Mouse (Mus musculus): ENCODE results near the gene Tlr11.

Tlr11 gene

DNA sequence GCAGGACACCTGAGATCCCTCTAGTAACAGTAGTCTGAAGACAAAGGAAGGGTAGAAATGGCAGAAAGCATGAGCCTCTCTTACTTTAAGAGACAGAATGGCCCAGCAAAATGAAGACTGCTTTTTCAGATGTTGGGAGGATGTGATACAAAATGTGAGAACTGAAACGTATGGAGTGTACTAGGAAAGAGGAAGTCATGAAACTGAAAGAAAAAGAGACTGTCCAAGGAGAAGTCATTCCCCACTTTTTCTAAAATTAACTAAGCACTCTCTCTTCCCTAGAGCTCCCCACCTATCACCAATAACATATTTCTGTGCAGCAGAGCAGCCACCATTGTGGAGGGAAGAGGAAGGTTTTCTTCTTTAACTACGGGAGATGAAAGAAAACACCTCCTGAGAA is at the start of gene Tlr11:
TSS of gene Tlr11 (plus strand) at position 322 of the 400 bp plus-strand sequence.
- no peak for DNase-seq

- DNase-seq = no peak
Observed at GRCm38 (mm10) chr14:50326661-50327060, 31.1 kb upstream of the Tlr11 start, which contains the start of gene Olfr734. Gene Olfr734 (minus strand): TSS chr14:50326761.

- DNase-seq = no peak
Observed at GRCm38 (mm10) chr14:50348796-50349195, 8.9 kb upstream of the Tlr11 start, which contains the start of gene Olfr735. Gene Olfr735 (minus strand): TSS chr14:50348872.

DNA sequence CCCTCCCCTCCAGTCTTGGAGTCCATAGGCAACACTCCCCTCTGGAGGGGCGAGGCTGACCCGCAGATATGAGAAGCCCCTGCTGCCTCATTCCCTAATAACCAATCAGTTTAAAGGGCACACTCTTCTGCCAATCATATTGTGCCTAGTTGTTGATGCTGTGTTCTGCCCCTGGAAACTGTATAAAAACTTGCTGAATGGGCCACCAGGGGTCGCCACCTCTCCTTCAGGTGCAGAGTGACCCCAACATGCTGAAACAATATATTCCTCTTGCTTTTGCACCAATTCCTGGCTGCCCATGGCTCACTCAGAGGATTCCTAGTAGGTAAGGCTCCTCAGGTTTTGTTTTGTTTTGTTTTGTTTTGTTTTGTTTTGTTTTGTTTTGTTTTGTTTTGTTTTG is 5.3 kb upstream of the Tlr11 start:
- DNase-seq = no peak

GRCm38 (mm10) chr14:50356725-50357124 is 989 bp upstream of the Tlr11 start:
- DNase-seq = no peak

- DNase-seq = no peak
Observed at GRCm38 (mm10) chr14:50360480-50360879, 2.8 kb downstream of the Tlr11 start.

DNA sequence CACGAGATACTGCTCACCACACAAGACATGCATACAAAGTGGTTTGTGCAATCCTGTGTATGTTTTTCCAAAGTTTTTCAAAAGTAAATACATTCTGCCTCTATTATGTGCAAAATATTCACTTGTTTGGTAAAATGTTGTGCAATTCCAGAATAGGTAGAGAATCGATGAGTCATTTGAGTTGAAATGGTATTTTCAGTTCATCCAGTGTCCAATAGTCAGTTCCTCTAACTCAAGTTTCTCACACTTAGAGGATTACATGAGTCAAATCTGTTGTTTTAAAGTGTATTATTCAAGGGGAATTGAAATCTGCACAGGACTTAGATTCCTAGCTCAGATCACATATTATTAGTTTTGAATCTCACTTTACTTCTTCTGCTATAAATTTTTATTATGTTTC is 5.8 kb downstream of the Tlr11 start:
- no peak for DNase-seq

DNA sequence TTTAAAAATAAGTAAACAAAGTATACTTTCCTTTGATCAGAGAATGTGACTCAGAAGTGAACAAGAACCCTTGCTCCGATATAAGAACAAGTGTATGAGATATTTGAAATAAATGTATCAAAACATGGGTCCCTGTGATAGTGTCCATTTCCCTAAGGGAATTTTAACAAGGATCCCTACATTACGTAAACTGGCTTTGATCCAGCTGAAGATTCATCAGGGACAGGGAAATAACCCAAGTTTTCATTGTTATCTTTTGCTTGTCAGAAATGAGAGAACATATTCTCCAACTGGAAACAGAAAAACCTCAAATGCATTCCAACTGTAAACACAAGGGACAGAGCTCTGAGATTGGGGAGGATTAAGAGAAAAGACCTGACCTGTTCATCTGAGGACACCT is 23.1 kb downstream of the Tlr11 start, which contains the start of gene Olfr736:
TSS of gene Olfr736 (plus strand) at position 301 of the 400 bp plus-strand sequence.
- no peak for DNase-seq

DNA sequence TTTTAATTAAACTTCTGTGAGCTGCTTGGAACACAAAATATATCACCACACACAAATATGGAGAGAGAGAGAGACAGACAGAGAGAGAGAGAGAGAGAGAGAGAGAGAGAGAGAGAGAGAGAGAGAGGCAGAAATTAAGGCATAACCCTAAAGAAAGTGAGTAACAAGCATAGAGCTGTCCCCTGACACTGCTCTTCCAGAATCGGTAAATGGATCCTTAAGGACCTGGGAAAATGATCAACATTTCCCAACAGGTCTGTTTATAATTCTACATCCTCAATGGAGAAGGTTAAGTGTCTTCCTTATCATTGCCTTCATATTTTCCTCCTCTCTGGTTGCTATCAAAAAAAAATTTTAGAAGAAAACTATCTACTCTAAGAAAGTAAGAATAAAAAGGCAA is 49.6 kb downstream of the Tlr11 start, which contains the start of gene Olfr738:
TSS of gene Olfr738 (plus strand) at position 301 of the 400 bp plus-strand sequence.
- no peak for DNase-seq
